Mouse (Mus musculus) intestine, postnatal 0 days (tissue): ENCODE measurements around the gene Rrbp1. TPM values are rescaled to one million over a fixed set of nuclear protein-coding genes. Genes with fewer than 3 reads are reported as not detected.

Source experiments
- ATAC-seq: fragments of 200-750 bp; cut with Nextera tagmentation; 2 replicates; pipeline ENCODE4 v1.8.0; 2017; ENCODE audit warnings: mild to moderate bottlenecking, moderate TSS enrichment, moderate library complexity
- H3K27ac ChIP-seq: fragments of 300-500 bp; sonication (generic); 2 replicates; pipeline ENCODE4 v1.5.1; 2014; ENCODE audit warnings: mild to moderate bottlenecking, low read depth, low read length, moderate library complexity
- H3K27me3 ChIP-seq: fragments of 300-500 bp; sonication (generic); replicated peaks from 2 replicates; pipeline ENCODE4 v1.6.1; 2014; ENCODE audit warnings: low read length, mixed read lengths; ENCODE audit not compliant: control insufficient read depth, insufficient read depth
- H3K36me3 ChIP-seq: fragments of 300-500 bp; sonication (generic); 2 replicates; pipeline ENCODE4 v1.6.1; 2014; ENCODE audit warnings: mild to moderate bottlenecking, moderate library complexity; ENCODE audit not compliant: control insufficient read depth, insufficient read depth
- H3K4me1 ChIP-seq: fragments of 300-500 bp; sonication (generic); replicated peaks from 2 replicates; pipeline ENCODE4 v1.6.1; 2014; ENCODE audit warnings: antibody characterized with exemption, low read length, mixed read lengths; ENCODE audit not compliant: control insufficient read depth, insufficient read depth
- H3K4me2 ChIP-seq: fragments of 300-500 bp; sonication (generic); replicated peaks from 2 replicates; pipeline ENCODE4 v1.6.1; 2014; ENCODE audit warnings: low read depth, mild to moderate bottlenecking, moderate library complexity
- H3K4me3 ChIP-seq: fragments of 300-500 bp; sonication (generic); 2 replicates; pipeline ENCODE4 v1.5.1; 2014; ENCODE audit warnings: low read depth, low read length
- H3K9ac ChIP-seq: fragments of 300-500 bp; sonication (generic); 2 replicates; pipeline ENCODE4 v1.6.1; 2014; ENCODE audit warnings: mild to moderate bottlenecking, low read depth, low read length
- H3K9me3 ChIP-seq: fragments of 300-500 bp; sonication (generic); 2 replicates; pipeline ENCODE4 v1.6.1; 2016; ENCODE audit warnings: mixed run types; ENCODE audit not compliant: control insufficient read depth
- CTCF ChIP-seq: sonication (generic); IDR thresholded peaks from 2 replicates; pipeline ENCODE4 v1.5.1; 2016; ENCODE audit warnings: low read depth, mild to moderate bottlenecking, control low read depth, antibody characterized with exemption, moderate library complexity
- WGBS: fragments of 180-500 bp; shearing (Covaris S2); extraction: QIAGEN DNeasy Blood & Tissue Kit; methylation state at CpG from one replicate; pipeline ENCODE4 v1.1.7; 2014; 5-methylcytosine and 5-hydroxymethylcytosine counted together
- polyA plus RNA-seq: library from polyadenylated mRNA; unstranded; fragments of >200 nt; fragmentation: Nextera tagmentation; extraction: Ambion mirVana; gene quantifications from 2 replicates; pipeline ENCODE4 v1.2.1, GENCODE M21; 2015

The Rrbp1 gene
- polyA plus RNA-seq, 1 experiment from 2014 or later = 156 TPM

GRCm38 (mm10) chr2:144022441-144022840 lies 11.4 kb upstream of the Rrbp1 start:
- no peaks in the 10 kb centered on the region for H3K4me1 ChIP-seq
- no peak for TF ChIP-seq CTCF
- no peak overlapping the region for H3K4me2 ChIP-seq
- H3K36me3 ChIP-seq = no peaks in the 10 kb centered on the region
- no peaks in the 10 kb centered on the region for H3K27me3 ChIP-seq
- no peak overlapping the region for H3K4me3 ChIP-seq
- no peak overlapping the region for H3K27ac ChIP-seq
- H3K9me3 ChIP-seq = no peaks in the 10 kb centered on the region
- ATAC-seq = no peak
- 66% methylated on average over 3 of the region's 3 CpGs for WGBS
- no peak overlapping the region for H3K9ac ChIP-seq

DNA sequence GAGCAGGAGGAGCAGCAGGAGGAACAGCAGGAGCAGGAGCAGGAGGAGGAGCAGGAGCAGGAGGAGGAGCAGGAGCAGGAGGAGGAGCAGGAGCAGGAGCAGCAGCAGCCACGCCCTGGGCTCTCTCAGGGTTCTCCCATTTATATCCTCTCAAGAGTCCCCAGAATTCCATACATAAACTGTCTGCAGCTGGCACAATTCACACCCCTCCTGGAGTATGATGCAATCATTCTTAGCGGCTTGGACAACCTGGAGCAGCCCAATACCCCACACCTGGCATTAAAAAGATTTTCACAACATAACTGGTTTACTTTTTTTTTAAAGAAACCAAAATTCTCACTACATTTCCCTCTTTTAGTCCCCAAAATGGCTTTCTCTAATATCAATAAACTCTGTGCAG lies 8.9 kb upstream of the Rrbp1 start:
- Histone ChIP-seq H3K27me3 (no peaks in the 10 kb centered on the region), H3K9me3 (no peaks in the 10 kb centered on the region), H3K36me3 (no peaks in the 10 kb centered on the region), H3K4me3 (no peak overlapping the region), H3K4me1 (no peaks in the 10 kb centered on the region), H3K4me2 (no peak overlapping the region), H3K9ac (no peak overlapping the region), H3K27ac (no peak overlapping the region)
- no peak for TF ChIP-seq CTCF
- no peak for ATAC-seq
- whole genome bisulfite sequencing = 23% methylated on average over 2 of the region's 2 CpGs

- no peak for ATAC-seq
- Histone ChIP-seq H3K27ac (no peak overlapping the region), H3K4me2 (no peak overlapping the region), H3K27me3 (no peaks in the 10 kb centered on the region), H3K36me3 (no peaks in the 10 kb centered on the region), H3K4me1 (no peaks in the 10 kb centered on the region), H3K4me3 (no peak overlapping the region), H3K9ac (no peak overlapping the region), H3K9me3 (no peaks in the 10 kb centered on the region)
- TF ChIP-seq CTCF = no peak
- 89% methylated on average over 9 of the region's 9 CpGs for WGBS
Measured at GRCm38 (mm10) chr2:144015861-144016260, 4.8 kb upstream of the Rrbp1 start.

GRCm38 (mm10) chr2:144014481-144014880 lies 3.4 kb upstream of the Rrbp1 start:
- H3K36me3 ChIP-seq = no peaks in the 10 kb centered on the region
- H3K27me3 ChIP-seq = no peaks in the 10 kb centered on the region
- WGBS = 50% methylated on average over 5 of the region's 5 CpGs
- ATAC-seq = no peak
- no peak for TF ChIP-seq CTCF
- H3K4me3 ChIP-seq = no peak overlapping the region
- H3K9me3 ChIP-seq = no peaks in the 10 kb centered on the region
- no peak overlapping the region for H3K4me2 ChIP-seq
- H3K27ac ChIP-seq = no peak overlapping the region
- no peak overlapping the region for H3K9ac ChIP-seq
- no peaks in the 10 kb centered on the region for H3K4me1 ChIP-seq

DNA sequence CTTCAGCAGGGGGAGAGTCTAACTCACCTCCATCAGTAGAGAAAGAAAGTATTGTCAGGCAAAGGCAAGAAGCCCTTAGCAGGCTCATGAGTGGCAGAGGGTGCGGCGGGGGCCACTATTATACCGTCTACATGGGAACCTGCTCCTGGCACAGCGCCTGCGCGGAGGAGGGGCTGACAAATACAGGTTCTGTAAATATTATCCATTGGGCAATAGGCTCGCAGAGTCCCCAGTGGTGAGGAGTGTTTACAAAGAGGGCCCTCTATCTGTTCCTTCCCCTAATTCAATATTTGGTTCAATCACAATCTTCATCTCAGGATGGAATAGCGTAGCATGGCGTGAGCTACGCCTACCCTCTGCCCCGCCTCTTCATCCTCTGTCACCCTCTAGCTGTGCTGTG lies 3.0 kb upstream of the Rrbp1 start:
- no peak for ATAC-seq
- Histone ChIP-seq H3K4me3 (no peak overlapping the region), H3K27ac (no peak overlapping the region), H3K9me3 (no peaks in the 10 kb centered on the region), H3K27me3 (no peaks in the 10 kb centered on the region), H3K4me1 (no peaks in the 10 kb centered on the region), H3K9ac (no peak overlapping the region), H3K4me2 (no peak overlapping the region), H3K36me3 (no peaks in the 10 kb centered on the region)
- no peak for TF ChIP-seq CTCF
- WGBS = 34% methylated on average over 11 of the region's 11 CpGs

- no peaks in the 10 kb centered on the region for H3K9me3 ChIP-seq
- no peaks in the 10 kb centered on the region for H3K27me3 ChIP-seq
- WGBS = under 1% methylated on average over 77 of the region's 107 CpGs
- H3K4me2 ChIP-seq = peak overlapping the region; percentile 81
- peaks cover 15% of the 10 kb centered on the region; the same call in 1 of the 2 replicates for H3K4me1 ChIP-seq
- 0 out of 2 replicates have a peak, but pooled peaks cover 6% of the 10 kb centered on the region for H3K36me3 ChIP-seq
- H3K4me3 ChIP-seq = peak overlapping the region; percentile 99
- H3K27ac ChIP-seq = peak overlapping the region; percentile 100
- H3K9ac ChIP-seq = peak overlapping the region; percentile 97
- ATAC-seq = peak; percentile 58
- peak; percentile 93 for TF ChIP-seq CTCF
Measured at GRCm38 (mm10) chr2:144010282-144011044, 600 bp downstream of the Rrbp1 start.
